Mouse (Mus musculus) forebrain, embryonic 11.5 days (tissue): ENCODE data around the gene Gchfr. TPM values are rescaled to one million over a fixed set of nuclear protein-coding genes. Genes with fewer than 3 reads are reported as not detected.

Experiments used
- ATAC-seq: fragments of 200-750 bp; cut with Nextera tagmentation; replicated peaks from 2 replicates; pipeline ENCODE4 v1.8.0; 2017; ENCODE audit warnings: moderate TSS enrichment; ENCODE audit not compliant: low FRiP score
- DNase-seq: peaks from one replicate; pipeline ENCODE4 v3.0.0-alpha.2; 2017; ENCODE audit warnings: low spot score
- H3K27ac ChIP-seq: fragments of 300-500 bp; sonication (generic); 2 replicates; pipeline ENCODE4 v1.5.1; 2014; ENCODE audit warnings: low read depth, low read length
- H3K27me3 ChIP-seq: fragments of 300-500 bp; sonication (generic); 2 replicates; pipeline ENCODE4 v1.6.1; 2014; ENCODE audit warnings: mild to moderate bottlenecking, low read length, mixed read lengths; ENCODE audit not compliant: control insufficient read depth, insufficient read depth
- H3K36me3 ChIP-seq: fragments of 300-500 bp; sonication (generic); 2 replicates; pipeline ENCODE4 v1.6.1; 2014; ENCODE audit warnings: mild to moderate bottlenecking, low read length, moderate library complexity, mixed read lengths; ENCODE audit not compliant: control insufficient read depth, insufficient read depth
- H3K4me1 ChIP-seq: fragments of 300-500 bp; sonication (generic); replicated peaks from 2 replicates; pipeline ENCODE4 v1.6.1; 2014; ENCODE audit warnings: low read length, mixed read lengths; ENCODE audit not compliant: control insufficient read depth, insufficient read depth
- H3K4me2 ChIP-seq: fragments of 300-500 bp; sonication (generic); 2 replicates; pipeline ENCODE4 v1.6.1; 2014; ENCODE audit warnings: low read depth, mild to moderate bottlenecking, low read length, moderate library complexity, mixed read lengths; ENCODE audit not compliant: severe bottlenecking
- H3K4me3 ChIP-seq: fragments of 300-500 bp; sonication (generic); 2 replicates; pipeline ENCODE4 v1.5.1; 2014; ENCODE audit warnings: low read depth, low read length
- H3K9ac ChIP-seq: fragments of 300-500 bp; sonication (generic); 2 replicates; pipeline ENCODE4 v1.6.1; 2014; ENCODE audit warnings: low read length
- H3K9me3 ChIP-seq: fragments of 300-500 bp; sonication (generic); 2 replicates; pipeline ENCODE4 v1.6.1; 2016; ENCODE audit warnings: low read length, mixed read lengths; ENCODE audit not compliant: control insufficient read depth
- WGBS: fragments of 180-500 bp; shearing (Covaris S2); extraction: QIAGEN DNeasy Blood & Tissue Kit; methylation state at CpG from one replicate; pipeline ENCODE4 v1.1.7; 2014; 5-methylcytosine and 5-hydroxymethylcytosine counted together
- polyA plus RNA-seq: library from polyadenylated mRNA; unstranded; fragments of >200 nt; fragmentation: Nextera tagmentation; extraction: Ambion mirVana; gene quantifications from 2 replicates; pipeline ENCODE4 v1.2.1, GENCODE M21; 2014

Gene Gchfr
- polyA plus RNA-seq, 1 experiment from 2014 or later: 2.7 TPM

GRCm38 (mm10) chr2:119176761-119177160 is 9.2 kb downstream of the Gchfr start:
- no peak overlapping the region for H3K9ac ChIP-seq
- H3K27ac ChIP-seq: no peak overlapping the region
- H3K9me3 ChIP-seq: no peaks in the 10 kb centered on the region
- H3K4me2 ChIP-seq: no peak overlapping the region
- H3K36me3 ChIP-seq: no peaks in the 10 kb centered on the region
- WGBS: 66% methylated on average over 3 of the region's 3 CpGs
- no peak for DNase-seq
- no peak overlapping the region for H3K4me3 ChIP-seq
- no peaks in the 10 kb centered on the region for H3K27me3 ChIP-seq
- no peak for ATAC-seq
- H3K4me1 ChIP-seq: peaks cover 6% of the 10 kb centered on the region; the same call in 1 of the 2 replicates

GRCm38 (mm10) chr2:119177384-119177939 is 9.9 kb downstream of the Gchfr start:
- DNase-seq: no peak
- Histone ChIP-seq H3K9me3 (no peaks in the 10 kb centered on the region), H3K4me3 (no peak overlapping the region), H3K4me1 (peaks cover 6% of the 10 kb centered on the region; the same call in 1 of the 2 replicates), H3K36me3 (no peaks in the 10 kb centered on the region), H3K27ac (no peak overlapping the region), H3K4me2 (no peak overlapping the region), H3K27me3 (no peaks in the 10 kb centered on the region), H3K9ac (no peak overlapping the region)
- WGBS: 85% methylated on average over 5 of the region's 5 CpGs
- ATAC-seq: no peak

DNA sequence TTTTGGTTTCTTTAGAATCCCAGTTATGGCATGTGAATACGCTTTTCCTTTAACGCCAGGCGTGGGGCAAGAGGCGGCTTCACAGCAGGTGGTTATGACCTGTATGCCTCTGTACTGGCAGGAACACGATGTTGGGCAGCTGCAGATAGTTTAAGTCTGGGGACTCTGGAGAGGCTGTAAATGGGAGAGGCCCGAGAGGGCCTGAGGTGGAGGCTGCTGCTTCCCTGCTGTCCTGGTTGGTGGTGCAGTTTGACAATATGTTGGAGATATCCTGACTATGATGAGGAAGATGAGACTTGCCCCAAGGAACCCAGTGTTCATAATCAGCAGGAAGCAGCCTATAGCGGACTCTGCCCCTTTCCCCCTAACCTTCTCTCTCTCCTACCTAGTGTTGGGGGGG is 15.3 kb downstream of the Gchfr start:
- DNase-seq (no peak), ATAC-seq (no peak)
- Histone ChIP-seq H3K4me2 (no peak overlapping the region), H3K36me3 (no peaks in the 10 kb centered on the region; the same call in 1 of the 2 replicates), H3K27ac (no peak overlapping the region), H3K4me3 (no peak overlapping the region), H3K9me3 (no peaks in the 10 kb centered on the region), H3K9ac (no peak overlapping the region), H3K4me1 (no peaks in the 10 kb centered on the region), H3K27me3 (no peaks in the 10 kb centered on the region)
- WGBS: 77% methylated on average over 7 of the region's 7 CpGs

GRCm38 (mm10) chr2:119189029-119189710 is 21.6 kb downstream of the Gchfr start:
- H3K27ac ChIP-seq: no peak overlapping the region
- H3K9ac ChIP-seq: peak overlapping the region; percentile 16; the same call in 1 of the 2 replicates
- no peaks in the 10 kb centered on the region for H3K27me3 ChIP-seq
- ATAC-seq (peak; percentile 73), DNase-seq (peak; percentile 92)
- H3K9me3 ChIP-seq: no peaks in the 10 kb centered on the region
- peak overlapping the region; percentile 24 for H3K4me3 ChIP-seq
- no peaks in the 10 kb centered on the region for H3K4me1 ChIP-seq
- H3K4me2 ChIP-seq: peak overlapping the region; percentile 54
- no peaks in the 10 kb centered on the region; the same call in 1 of the 2 replicates for H3K36me3 ChIP-seq
- WGBS: 5% methylated on average over 15 of the region's 15 CpGs

DNA sequence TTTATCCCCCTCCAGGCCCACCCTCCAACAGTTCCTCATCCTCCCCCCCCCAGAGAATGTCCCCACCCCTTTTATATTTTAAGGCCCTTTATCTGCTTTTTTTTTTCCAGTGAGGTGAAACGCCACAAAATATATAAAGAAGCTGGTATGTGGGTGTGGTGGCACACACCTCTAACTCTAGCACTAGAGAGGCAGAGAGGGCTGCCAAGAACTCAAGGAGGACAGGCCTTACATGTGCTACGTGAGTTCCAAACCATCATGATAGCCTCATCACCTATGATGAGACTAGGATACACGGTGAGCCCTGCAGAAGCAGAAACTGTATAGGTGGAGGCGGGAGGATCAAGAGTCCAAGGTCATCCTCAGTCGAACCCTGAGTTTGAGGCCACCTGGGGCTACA is 23.4 kb downstream of the Gchfr start:
- 94% methylated on average over 5 of the region's 5 CpGs for WGBS
- DNase-seq: no peak
- H3K9me3 ChIP-seq: no peaks in the 10 kb centered on the region

DNA sequence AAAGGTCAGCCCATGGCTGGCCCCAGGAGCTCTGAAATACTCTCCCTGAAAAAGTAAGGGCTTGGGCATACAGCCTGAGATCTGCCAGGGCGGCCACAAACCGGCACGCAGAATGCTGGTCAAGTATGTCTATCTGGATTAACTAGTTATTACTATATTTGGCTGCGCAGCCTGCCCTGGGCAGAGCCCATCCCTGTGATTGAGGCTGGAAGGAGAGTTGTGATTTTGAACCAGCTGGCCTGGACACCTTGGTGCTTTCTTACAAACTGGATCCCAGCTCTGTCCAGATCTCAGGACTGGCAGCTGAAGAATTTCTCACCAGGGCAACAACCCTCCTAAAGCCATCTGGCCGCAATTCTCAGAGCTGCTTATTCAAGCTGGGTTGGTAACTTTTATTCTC is 26.6 kb downstream of the Gchfr start:
- 93% methylated on average over 5 of the region's 5 CpGs for WGBS
- DNase-seq: no peak

More for the DNA sequence above, 23.4 kb downstream of the Gchfr start:
- Histone ChIP-seq H3K4me2 (no peak overlapping the region), H3K27me3 (no peaks in the 10 kb centered on the region), H3K4me1 (no peaks in the 10 kb centered on the region), H3K9ac (no peak overlapping the region), H3K4me3 (no peak overlapping the region), H3K36me3 (no peaks in the 10 kb centered on the region), H3K27ac (no peak overlapping the region)
- ATAC-seq: no peak

GRCm38 (mm10) chr2:119196316-119197108 is 28.9 kb downstream of the Gchfr start:
- H3K4me2 ChIP-seq: no peak overlapping the region
- no peak for DNase-seq
- no peak overlapping the region for H3K9ac ChIP-seq
- no peaks in the 10 kb centered on the region for H3K9me3 ChIP-seq
- no peak overlapping the region for H3K27ac ChIP-seq
- 22% methylated on average over 4 of the region's 4 CpGs for WGBS
- no peaks in the 10 kb centered on the region for H3K36me3 ChIP-seq
- no peaks in the 10 kb centered on the region for H3K27me3 ChIP-seq
- no peak for ATAC-seq
- no peaks in the 10 kb centered on the region for H3K4me1 ChIP-seq
- H3K4me3 ChIP-seq: no peak overlapping the region

More for the DNA sequence above, 26.6 kb downstream of the Gchfr start:
- Histone ChIP-seq H3K9ac (no peak overlapping the region), H3K27ac (no peak overlapping the region), H3K4me2 (no peak overlapping the region), H3K4me3 (no peak overlapping the region), H3K9me3 (no peaks in the 10 kb centered on the region), H3K36me3 (no peaks in the 10 kb centered on the region), H3K27me3 (no peaks in the 10 kb centered on the region), H3K4me1 (no peaks in the 10 kb centered on the region)
- ATAC-seq: no peak

- H3K27ac ChIP-seq: no peak overlapping the region
- WGBS: 71% methylated on average over 1 of the region's 1 CpGs
- no peak overlapping the region for H3K4me2 ChIP-seq
- H3K9me3 ChIP-seq: no peaks in the 10 kb centered on the region
- H3K27me3 ChIP-seq: no peaks in the 10 kb centered on the region
- H3K4me3 ChIP-seq: no peak overlapping the region
- H3K9ac ChIP-seq: no peak overlapping the region
- ATAC-seq: no peak
- no peaks in the 10 kb centered on the region for H3K36me3 ChIP-seq
- no peaks in the 10 kb centered on the region for H3K4me1 ChIP-seq
- no peak for DNase-seq
Observed at GRCm38 (mm10) chr2:119197493-119197892, 29.9 kb downstream of the Gchfr start.
